Mouse (Mus musculus) forelimb bud, embryonic 11.5 days (tissue): Measurements from ENCODE around the gene Gatc.
"Not testable (repeated sequence)": the region's sequence is repeated elsewhere in the genome, so short reads cannot be mapped to it uniquely, and the experiment has no call there.

ENCODE experiments used
- DNase-seq: peaks from one replicate; pipeline ENCODE4 v3.0.0-alpha.2; 2012; ENCODE audit warnings: low read depth, low spot score

The Gatc gene

DNA sequence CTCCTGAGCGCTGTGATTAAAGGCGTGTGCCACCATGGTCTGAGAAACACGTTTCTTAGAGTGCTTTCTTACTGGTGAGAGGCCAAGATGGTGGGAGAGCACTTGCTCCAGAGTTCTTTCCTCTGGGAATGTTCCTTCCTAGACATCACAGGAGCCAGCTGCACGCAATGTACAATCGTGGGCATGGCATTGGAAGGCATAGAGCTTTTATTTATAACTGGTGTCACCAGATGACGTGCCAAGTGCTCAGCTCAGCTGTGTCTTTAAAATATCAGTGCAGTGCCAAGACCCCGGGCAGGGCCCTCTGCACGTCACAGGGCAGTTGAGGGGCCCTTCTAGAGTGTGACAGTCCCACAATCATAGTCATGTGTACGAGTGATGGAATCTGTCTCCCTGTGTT is 10.0 kb downstream of the Gatc start:
- no peak for DNase-seq

DNA sequence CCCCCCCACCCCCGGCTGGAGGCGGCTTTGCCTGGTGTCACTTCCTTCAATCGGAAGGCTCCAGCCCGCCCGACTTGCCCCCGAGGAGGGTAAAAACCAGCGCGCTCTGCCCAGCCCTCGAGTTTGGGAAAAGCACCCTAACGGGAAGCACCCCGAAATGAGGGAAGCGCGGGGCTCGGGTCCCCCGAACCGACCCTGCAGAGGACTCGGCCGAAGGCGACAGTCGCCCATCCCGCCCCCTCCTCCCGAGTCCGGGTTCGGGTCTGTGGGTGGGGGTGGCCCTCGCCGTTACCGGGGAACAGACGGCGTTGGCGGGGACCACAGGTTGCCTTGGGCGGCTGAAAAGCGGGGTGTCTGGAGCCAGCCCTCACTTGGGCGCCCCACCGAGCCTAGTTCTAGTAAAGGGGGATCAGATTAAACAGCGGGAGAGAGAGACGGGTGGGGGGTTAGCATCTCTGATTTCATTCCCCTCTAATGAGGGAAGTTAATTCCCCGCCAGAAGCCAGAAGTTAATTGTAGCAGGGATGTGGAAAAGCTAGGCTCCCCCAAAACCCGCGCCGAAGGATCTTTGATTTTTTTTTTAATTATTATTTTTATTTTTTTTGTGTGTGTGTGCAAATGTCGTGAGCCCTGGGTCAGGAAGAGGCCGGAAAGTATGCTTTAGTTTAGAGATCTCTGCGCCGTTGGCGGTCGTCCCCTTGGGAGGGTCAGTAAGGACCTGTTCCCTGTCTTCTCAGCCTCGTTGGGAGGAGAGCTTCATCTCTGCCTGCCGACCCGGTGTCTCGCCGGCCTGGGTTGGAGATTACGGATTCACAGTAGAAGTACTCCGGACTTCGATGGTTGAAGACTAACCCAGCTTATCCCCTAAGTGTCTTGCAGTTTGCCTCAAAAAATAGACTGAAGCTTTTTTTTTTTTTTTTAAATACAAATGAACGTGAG is 13.1 kb downstream of the Gatc start:
- no peak for DNase-seq

- DNase-seq, result peak; percentile 92
These were observed 13.9 kb downstream of the Gatc start, which contains the start of gene Srsf9 for GRCm38 (mm10) chr5:115326875-115327609. Srsf9 (plus strand) TSS chr5:115327177.

DNA sequence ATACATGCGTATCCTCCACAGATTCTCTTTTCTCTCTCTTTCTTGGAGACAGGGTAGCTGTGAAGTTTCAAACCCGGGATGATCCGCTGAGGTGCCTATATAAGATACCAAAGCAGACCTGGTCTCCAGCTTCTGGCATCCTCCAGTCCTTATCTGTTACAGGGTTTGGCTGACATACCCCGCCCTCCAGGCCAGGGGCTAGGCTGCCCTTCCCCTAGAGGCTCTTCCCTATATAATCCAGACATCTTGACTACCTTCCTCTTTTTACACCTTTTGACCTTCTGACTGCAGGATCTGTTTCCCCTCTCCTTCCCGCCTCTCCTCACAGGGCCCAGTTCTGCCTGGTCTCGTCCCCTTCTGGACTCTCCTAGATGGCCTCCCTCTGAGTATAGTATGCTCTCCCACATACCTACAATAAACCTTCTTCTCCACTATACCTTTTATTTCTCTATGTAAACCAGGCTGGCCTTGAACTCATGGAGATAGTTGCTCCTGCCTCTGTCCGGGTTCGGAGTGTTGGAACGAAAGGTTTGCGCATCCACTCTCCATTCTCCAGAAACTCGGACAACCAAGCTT is 14.6 kb downstream of the Gatc start:
- DNase-seq, result no peak

- DNase-seq, result peak; percentile 40
These were observed 21.7 kb downstream of the Gatc start for GRCm38 (mm10) chr5:115319004-115319940.

DNA sequence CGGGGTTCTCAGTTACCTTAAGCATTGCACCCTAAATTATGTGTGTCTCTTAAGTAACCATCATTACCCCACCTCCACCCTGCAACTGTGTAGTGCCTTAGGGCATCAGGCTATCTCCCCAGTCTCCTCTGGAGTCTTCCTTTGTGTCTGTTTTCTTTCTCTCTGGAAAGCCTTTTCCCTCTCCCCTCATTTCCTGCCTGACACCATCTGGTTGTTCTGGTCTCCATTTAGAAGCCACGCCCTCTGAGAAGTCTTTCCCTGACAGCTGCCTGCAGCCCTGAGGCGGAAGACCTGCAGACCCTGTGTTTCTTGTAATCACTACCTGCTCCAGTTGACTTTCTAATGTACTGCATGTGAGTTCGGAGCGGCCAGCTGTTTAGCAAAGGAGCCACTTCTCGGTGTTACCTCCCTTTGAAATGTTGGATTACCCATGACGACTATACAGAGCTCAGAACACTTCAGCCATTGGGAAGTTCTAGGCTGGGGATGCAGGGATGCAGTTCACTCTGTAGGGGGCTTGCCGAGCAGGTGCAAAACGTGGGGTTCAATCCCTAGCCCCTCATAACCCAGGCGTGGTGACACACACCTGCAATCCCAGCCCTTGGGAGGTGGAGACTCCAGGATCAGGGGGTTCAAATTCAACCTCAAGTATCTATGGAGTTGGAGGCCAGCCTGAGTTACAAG is 23.2 kb downstream of the Gatc start:
- peak; percentile 85 for DNase-seq

GRCm38 (mm10) chr5:115316968-115317644 is 23.9 kb downstream of the Gatc start:
- peak; percentile 35 for DNase-seq

DNA sequence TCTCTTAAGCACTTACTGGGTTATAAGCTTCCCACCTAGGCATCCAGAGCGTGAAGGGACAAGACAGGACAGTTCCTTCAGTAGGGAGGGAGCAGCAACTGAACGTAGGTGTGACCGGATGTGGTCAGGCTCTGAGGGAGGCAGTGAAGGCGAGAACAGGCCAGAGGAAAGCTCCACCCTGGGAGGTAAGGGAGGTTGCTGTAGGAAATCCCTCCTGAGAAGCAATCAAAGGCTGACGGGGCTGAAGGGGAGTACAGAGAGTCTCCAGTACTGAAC is 27.4 kb downstream of the Gatc start:
- no peak for DNase-seq

DNA sequence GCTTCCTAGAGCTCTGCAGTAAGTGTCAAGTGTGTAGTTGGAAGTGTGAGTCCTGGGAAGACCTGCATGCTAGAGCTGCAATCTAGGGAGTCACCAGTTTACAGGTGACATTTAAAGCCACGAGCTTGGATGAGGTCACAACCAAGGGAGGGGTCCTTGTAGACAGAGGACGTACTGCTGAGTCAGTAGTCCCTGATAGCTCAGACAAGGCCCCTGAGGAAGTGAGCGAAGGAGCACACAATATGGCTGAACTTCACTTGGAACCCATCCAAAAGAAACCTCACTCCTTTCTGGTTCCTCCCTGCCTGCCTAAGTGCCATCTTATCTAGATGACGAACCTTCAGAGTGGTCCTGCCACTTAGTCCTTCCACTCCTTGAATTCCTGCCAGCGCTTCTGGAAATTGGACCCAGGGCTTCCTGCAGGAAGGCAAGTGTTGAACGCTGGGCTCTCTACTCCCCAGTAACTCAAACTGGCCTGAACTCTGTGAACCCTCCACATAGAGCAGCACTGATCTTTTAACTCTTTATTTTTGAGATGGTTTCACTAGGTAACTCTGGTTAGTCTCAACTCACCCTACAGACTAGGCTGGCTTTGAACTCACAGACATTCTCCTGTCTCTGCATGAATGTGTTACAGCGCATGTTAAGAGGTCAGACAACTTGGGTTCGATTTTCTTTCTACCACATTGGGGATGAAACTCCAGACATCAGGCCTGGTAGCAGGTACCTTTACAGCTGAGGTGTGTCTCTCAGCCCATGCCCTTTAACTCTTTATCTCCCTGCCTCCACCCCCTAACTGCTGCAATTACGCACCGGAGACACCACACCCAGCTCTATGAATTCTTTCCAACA is 27.9 kb downstream of the Gatc start:
- no peak for DNase-seq

DNA sequence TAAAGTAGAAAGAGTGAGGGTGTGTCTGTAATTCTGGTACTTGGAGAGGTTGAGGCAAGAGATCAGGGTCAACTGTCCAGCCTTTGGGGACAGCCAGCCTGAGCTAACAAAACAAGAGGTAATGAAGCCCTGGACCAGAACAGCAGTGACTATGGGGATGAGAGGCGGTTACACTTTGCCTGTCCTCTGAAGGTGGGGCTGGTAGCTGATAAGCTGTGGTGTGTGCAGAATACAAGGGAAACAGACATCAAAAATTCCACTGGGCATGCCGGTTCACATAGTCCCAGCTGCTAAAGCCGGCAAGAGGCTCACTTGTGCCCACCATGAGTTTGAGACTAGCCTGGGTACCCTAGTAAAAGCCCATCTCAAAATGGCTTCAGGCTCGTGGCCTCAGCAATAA is 28.6 kb downstream of the Gatc start:
- DNase-seq, result no peak

GRCm38 (mm10) chr5:115302190-115302589 is 38.8 kb downstream of the Gatc start:
- not testable (repeated sequence) for DNase-seq

DNA sequence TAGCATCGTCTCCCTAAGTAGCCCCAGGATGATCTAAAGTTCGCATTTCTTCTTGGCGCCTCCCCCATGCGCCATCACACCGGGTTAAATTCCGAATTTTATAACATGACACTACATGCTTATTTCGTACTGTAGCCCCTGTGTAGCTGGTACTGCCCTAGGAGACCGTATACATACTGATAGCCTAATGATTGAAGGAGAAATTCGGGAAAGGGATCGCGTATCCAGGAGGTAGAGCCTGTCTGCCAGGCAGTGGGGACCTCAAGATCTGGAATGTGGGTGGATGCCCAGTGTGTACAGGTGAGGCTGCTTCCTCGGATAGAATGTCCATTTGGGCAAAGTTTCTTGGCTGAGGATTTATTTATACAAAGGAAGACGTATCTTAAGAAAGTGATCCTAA is 39.4 kb downstream of the Gatc start:
- DNase-seq, result no peak

GRCm38 (mm10) chr5:115300792-115301614 is 40.0 kb downstream of the Gatc start, which contains the start of gene Dynll1:
Dynll1 (minus strand) TSS chr5:115300999.
- peak; percentile 100 for DNase-seq

DNA sequence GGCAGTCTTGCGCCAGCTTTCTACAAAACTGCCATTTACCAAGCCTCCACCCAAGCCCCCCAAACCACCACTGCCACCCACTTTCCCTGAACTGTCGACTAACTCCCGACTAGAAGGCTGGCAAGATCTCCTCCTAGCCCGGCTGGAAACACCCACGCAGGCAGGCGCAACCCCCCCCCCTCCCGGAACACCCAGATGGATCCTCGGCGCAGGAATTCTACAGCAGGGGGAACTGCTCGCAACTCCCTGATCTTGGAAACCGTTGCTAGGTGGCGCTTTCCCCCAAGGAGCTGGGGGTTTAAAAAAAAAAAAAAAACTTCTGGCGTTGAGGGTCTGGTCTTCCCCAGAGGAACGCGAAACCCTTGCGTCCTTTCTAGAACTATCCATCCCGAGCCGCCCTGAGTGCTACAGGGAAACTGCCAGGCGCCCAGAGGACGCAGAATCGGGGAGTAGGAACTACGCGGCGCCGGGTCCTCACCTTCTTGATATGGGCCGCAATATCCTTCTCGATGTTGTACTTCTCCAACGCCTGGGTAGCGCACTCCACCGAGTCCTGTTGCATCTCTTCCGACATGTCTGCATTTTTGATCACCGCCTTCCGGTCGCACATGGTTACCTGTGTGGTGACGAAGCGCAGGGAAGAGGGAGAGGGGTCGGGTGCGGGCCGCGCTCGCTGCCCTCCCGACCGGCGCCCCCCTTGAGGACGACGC is 40.8 kb downstream of the Gatc start:
- peak; percentile 67 for DNase-seq

DNA sequence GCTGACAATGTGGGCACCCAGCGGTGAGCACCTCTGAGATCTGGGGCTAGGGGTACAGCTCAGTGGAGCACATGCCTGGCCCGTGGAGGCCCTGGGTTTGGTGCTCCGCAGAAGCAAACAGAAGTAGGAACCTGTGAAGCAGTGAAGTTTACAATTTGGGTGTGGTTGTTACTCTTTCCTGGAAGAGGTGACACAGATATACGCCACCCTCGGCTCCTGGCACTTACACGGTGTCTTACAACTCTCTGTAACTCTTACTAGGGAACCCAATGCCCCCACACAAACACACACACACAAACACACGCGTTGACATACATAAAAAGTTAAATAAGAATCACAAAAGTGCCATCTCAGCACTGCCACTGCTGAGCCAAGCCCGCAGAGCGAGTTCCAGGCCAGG is 44.6 kb downstream of the Gatc start:
- DNase-seq, result no peak

DNA sequence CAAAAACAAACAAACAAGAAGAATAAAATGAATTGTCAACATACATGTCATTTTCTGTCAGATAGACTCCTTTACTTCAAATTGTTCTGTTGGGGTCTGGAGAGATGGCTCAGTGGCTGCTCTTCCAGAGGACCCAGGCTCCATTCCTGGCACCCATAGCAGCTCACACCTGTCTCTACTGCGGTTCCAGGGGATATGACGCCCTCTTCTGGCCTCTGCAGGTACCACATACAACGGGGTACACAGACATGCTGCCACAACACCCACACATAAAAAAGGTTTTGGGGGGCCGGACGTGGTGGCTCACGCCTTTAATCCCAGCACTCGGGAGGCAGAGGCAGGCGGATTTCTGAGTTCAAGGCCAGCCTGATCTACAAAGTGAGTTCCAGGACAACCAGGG is 46.8 kb downstream of the Gatc start:
- DNase-seq, result no peak

DNA sequence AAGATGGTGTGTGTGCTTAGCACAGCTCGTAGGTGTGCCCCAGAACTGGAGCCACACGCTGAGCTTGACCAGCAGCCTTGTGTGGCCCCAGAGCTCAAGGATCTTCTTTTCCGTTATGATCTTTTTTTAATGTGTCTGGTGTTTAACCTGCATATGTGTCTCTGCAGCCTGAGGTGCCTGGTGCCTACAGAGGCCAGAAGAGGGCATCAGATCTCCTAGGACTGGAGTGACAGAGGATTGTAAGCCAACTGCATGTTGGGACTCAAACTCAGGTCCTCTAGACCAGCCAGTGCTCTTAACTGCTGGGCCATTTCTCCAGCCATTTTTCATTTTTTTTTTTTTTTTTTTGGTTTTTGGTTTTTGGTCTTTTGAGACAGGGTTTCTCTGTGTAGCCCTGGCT is 56.2 kb downstream of the Gatc start:
- no peak for DNase-seq
